9 mouse cellular contexts compared by ENCODE assay signal in genomic region chr5:101669381-101669780, GRCm38 (mm10). TPM values are rescaled to one million over a fixed set of nuclear protein-coding genes. Genes with fewer than 3 reads are reported as not detected.
A peak's percentile ranks its signal among the peaks of the same experiment; 100 is the strongest.
DNase-seq lines count a peak whose midpoint lies in the region; ATAC-seq and TF ChIP-seq lines count a peak whose summit lies in the region.
"Had no signal": no experiment of that assay in that cellular context is flagged by ENCODE, and none has a peak within 500 bp of the region (broad histone marks: within the 10 kb centered on the region; RNA-seq: fewer than 3 reads in every experiment).

No protein-coding gene starts in this region.

- peak; percentile 83 for TF ChIP-seq CTCF in layer of hippocampus, adult 2 months (conservative IDR thresholded peaks at IDR 0.05)

- no peak overlapping the region for H3K9ac ChIP-seq in forebrain, embryonic 15.5 days (replicated peaks)
- H3K9ac ChIP-seq: stomach, embryonic 15.5 days had no signal

- 0 out of 2 replicates have a peak overlapping the region, but pooled peaks have one; percentile 26 for H3K4me2 ChIP-seq in forebrain, embryonic 15.5 days (replicated peaks)
- H3K4me2 ChIP-seq: stomach, embryonic 15.5 days had no signal

- H3K4me3 ChIP-seq in layer of hippocampus, adult 2 months: no peak overlapping the region
- no peak overlapping the region for H3K4me3 ChIP-seq in forebrain, embryonic 15.5 days
- H3K4me3 ChIP-seq: stomach, embryonic 15.5 days had no signal

- H3K4me1 ChIP-seq in forebrain, embryonic 15.5 days: peaks cover 17% of the 10 kb centered on the region

- H3K36me3 ChIP-seq in forebrain, embryonic 15.5 days: no peaks in the 10 kb centered on the region
- H3K36me3 ChIP-seq: stomach, embryonic 15.5 days had no signal

- no peaks in the 10 kb centered on the region for H3K9me3 ChIP-seq in forebrain, embryonic 15.5 days
- H3K9me3 ChIP-seq: stomach, embryonic 15.5 days had no signal

- no peak for ATAC-seq in CD4-positive, CD25-positive, alpha-beta regulatory T cell, adult 4 months
- no peak; the same call in 1 of the 2 replicates for ATAC-seq in forebrain, embryonic 15.5 days (replicated peaks)
- peak; percentile 58 for ATAC-seq in megakaryocyte progenitor cell, adult 5-6 weeks (replicated peaks; ENCODE audit: poor library complexity)
- no peak for ATAC-seq in inflammation-experienced regulatory T-cells, adult 6 months

- no peak overlapping the region for H3K27ac ChIP-seq in layer of hippocampus, adult 2 months
- H3K27ac ChIP-seq in forebrain, embryonic 15.5 days (replicated peaks): no peak overlapping the region
- H3K27ac ChIP-seq: stomach, embryonic 15.5 days had no signal

- 4% methylated on average over 15 of the region's 15 CpGs for WGBS in forebrain, embryonic 15.5 days

- peak; percentile 18 for DNase-seq in CD4-positive, CD25-positive, alpha-beta regulatory T cell, adult 2 months (ENCODE audit: low read depth, low spot score)
- peak; percentile 21 to 43 for DNase-seq in layer of hippocampus, adult 2 months (ENCODE audit: low spot score in 2 of 2)
- DNase-seq in layer of hippocampus, postnatal 36 days: no peak
- DNase-seq in frontal cortex, postnatal 14 days (ENCODE audit: low spot score in 2 of 2): no peak

- H3K27me3 ChIP-seq in forebrain, embryonic 15.5 days: peaks cover 59% of the 10 kb centered on the region

RNA-seq across cellular contexts. Expression of gene Nkx6-1, which starts 4.6 kb away (rescaled TPM):
- not detected for polyA plus RNA-seq in CD4-positive, CD25-positive, alpha-beta regulatory T cell, adult 4 months (2017; shearing (Covaris generic))
- under 1 TPM; 0.25 to 0.56 TPM for total RNA-seq in layer of hippocampus, adult 2 months (2021)
- under 1 TPM; 0.30 to 0.42 TPM for total RNA-seq in layer of hippocampus, postnatal 36 days (2021)
- 0.18 and 0.32 TPM in 2 replicates for polyA plus RNA-seq in forebrain, embryonic 15.5 days (2015; fragmentation: Nextera tagmentation; extraction: Ambion mirVana)
- total RNA-seq in megakaryocyte progenitor cell, adult 5-6 weeks (2015): not detected in 2 replicates
- not detected in 2 replicates for total RNA-seq in megakaryocyte progenitor cell, adult 5-6 weeks (2017)
- polyA plus RNA-seq in inflammation-experienced regulatory T-cells, adult 6 months (2017; shearing (Covaris generic)): not detected

Comparison
In these comparisons a context has a peak if more than half of its experiments do, and no peak if none do; other contexts are left out.
1. DNase-seq: peak in CD4-positive, CD25-positive, alpha-beta regulatory T cell, adult 2 months (single experiment) and layer of hippocampus, adult 2 months (2 of 2); none in layer of hippocampus, postnatal 36 days (0 of 2) and frontal cortex, postnatal 14 days (0 of 2).